Mouse (Mus musculus): ENCODE data around the gene Fcrla. TPM values are rescaled to one million over a fixed set of nuclear protein-coding genes. Genes with fewer than 3 reads are reported as not detected.

Fcrla gene
- 0.84 TPM for polyA plus RNA-seq (2017; shearing (Covaris generic))

GRCm38 (mm10) chr1:170927378-170927777, at the start of gene Fcrla:
TSS of gene Fcrla (minus strand) at chr1:170927583.

GRCm38 (mm10) chr1:170976447-170976846, 49.1 kb upstream of the Fcrla start, which contains the start of gene Fcgr2b:
TSS of gene Fcgr2b (minus strand) at chr1:170976547.

GRCm38 (mm10) chr1:170912891-170913615, 14.3 kb downstream of the Fcrla start, which contains the start of gene Fcrlb:
TSS of gene Fcrlb (minus strand) at chr1:170912941.

GRCm38 (mm10) chr1:170884978-170885561, 42.3 kb downstream of the Fcrla start, which contains the start of the genes Gm26620 and Dusp12:
TSS of gene Gm26620 (plus strand) at chr1:170885065.
TSS of gene Dusp12 (minus strand) at chr1:170885540.

GRCm38 (mm10) chr1:170867691-170868105, 59.7 kb downstream of the Fcrla start, which contains the start of gene Atf6:
TSS of gene Atf6 (minus strand) at chr1:170867771.

Other genes with a start within 250 kb of the Fcrla start
- gene Atf6, start 59.8 kb downstream of the Fcrla start, polyA plus RNA-seq (2017; shearing (Covaris generic)): 6.8 TPM
- gene Gm26620, start 42.5 kb downstream of the Fcrla start, polyA plus RNA-seq (2017; shearing (Covaris generic)): not detected
- gene Dusp12, start 42.0 kb downstream of the Fcrla start, polyA plus RNA-seq (2017; shearing (Covaris generic)): 39.2 TPM
- gene Fcrlb, start 14.6 kb downstream of the Fcrla start, polyA plus RNA-seq (2017; shearing (Covaris generic)): not detected
- 0.50 TPM for gene Fcgr2b, start 49.0 kb upstream of the Fcrla start, polyA plus RNA-seq (2017; shearing (Covaris generic))
- gene Fcgr4, start 91.3 kb upstream of the Fcrla start, polyA plus RNA-seq (2017; shearing (Covaris generic)): 0.47 TPM
- 1.6 TPM for gene Fcgr3, start 137.4 kb upstream of the Fcrla start, polyA plus RNA-seq (2017; shearing (Covaris generic))
- gene Cfap126, start 186.3 kb upstream of the Fcrla start, polyA plus RNA-seq (2017; shearing (Covaris generic)): 1.2 TPM
- 159 TPM for gene Sdhc, start 223.0 kb upstream of the Fcrla start, polyA plus RNA-seq (2017; shearing (Covaris generic))
- not detected for gene Mpz, start 223.1 kb upstream of the Fcrla start, polyA plus RNA-seq (2017; shearing (Covaris generic))